Mouse (Mus musculus): ENCODE measurements around the gene Rasgrp4. TPM values are rescaled to one million over a fixed set of nuclear protein-coding genes. Genes with fewer than 3 reads are reported as not detected.

The Rasgrp4 gene
- total and polyA plus RNA-seq, 2 experiments from 2014 or later, result 0.79 to 2.2 TPM

- no peak for TF ChIP-seq CTCF (IDR thresholded peaks at IDR 0.05)
- peak; percentile 14 for DNase-seq (ENCODE audit: low spot score)
- H3K27me3 ChIP-seq (ENCODE audit: insufficient read depth, low read length), result no peaks in the 10 kb centered on the region
- H3K4me3 ChIP-seq (ENCODE audit: low read depth, low read length), result peak overlapping the region; percentile 8; the same call in 1 of the 2 replicates
- peak overlapping the region; percentile 32 for H3K4me2 ChIP-seq (ENCODE audit: low read depth, low read length, poor library complexity, severe bottlenecking)
- H3K27ac ChIP-seq (ENCODE audit: low read depth, low read length), result no peak overlapping the region
- H3K36me3 ChIP-seq (ENCODE audit: insufficient read depth, low read length), result no peaks in the 10 kb centered on the region
- 0 out of 2 replicates have a peak overlapping the region, but pooled peaks have one; percentile 24 for H3K9ac ChIP-seq (replicated peaks; ENCODE audit: low read length, poor library complexity, severe bottlenecking)
- H3K4me1 ChIP-seq (ENCODE audit: insufficient read depth, low read length), result no peaks in the 10 kb centered on the region
- peak; percentile 69 for ATAC-seq (ENCODE audit: low FRiP score)
- WGBS, result 29% methylated on average over 38 of the region's 38 CpGs
- H3K9me3 ChIP-seq (ENCODE audit: low read length), result no peaks in the 10 kb centered on the region
These were observed 25.4 kb upstream of the Rasgrp4 start for GRCm38 (mm10) chr7:29108992-29109955.

DNA sequence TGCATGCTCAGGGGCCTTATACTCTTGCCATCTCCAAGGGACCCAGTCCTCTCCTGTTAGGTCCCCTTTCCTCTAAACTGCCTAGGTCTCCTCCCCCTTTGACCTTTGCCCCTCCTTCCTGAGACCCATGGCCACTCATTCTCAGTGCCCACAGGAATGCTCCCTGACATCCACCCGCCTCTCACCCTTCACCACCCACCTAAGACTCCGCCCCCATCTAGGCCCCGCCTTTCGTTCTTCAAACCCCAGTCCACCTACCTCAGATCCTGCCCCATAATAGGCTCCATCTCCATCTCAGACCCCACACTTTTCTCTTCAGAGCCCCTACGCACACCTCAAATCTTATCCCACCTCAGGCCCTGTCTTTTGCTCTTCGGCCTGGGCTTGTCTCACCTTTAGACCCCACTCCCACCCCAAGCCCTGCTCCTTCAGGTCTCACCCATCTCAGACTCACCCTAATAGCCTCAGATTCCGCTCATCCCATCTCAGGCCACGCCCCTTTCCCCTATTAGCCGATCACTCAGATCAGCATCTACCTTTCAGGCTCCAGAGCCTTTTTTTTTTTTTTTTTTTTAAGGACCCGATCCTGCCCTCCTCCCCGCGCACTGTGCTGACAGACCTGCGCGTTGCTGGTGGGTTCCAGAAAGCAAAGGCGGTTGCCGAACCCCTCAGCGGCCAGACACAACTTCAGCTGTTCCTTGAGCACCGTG is 16.4 kb upstream of the Rasgrp4 start:
- Histone ChIP-seq H3K36me3 (ENCODE audit: insufficient read depth, low read length) (no peaks in the 10 kb centered on the region), H3K4me3 (ENCODE audit: low read depth, low read length) (no peak overlapping the region), H3K4me1 (ENCODE audit: insufficient read depth, low read length) (no peaks in the 10 kb centered on the region), H3K9ac (replicated peaks; ENCODE audit: low read length, poor library complexity, severe bottlenecking) (no peak overlapping the region), H3K9me3 (ENCODE audit: low read length) (no peaks in the 10 kb centered on the region), H3K27ac (ENCODE audit: low read depth, low read length) (no peak overlapping the region), H3K4me2 (ENCODE audit: low read depth, low read length, poor library complexity, severe bottlenecking) (no peak overlapping the region), H3K27me3 (ENCODE audit: insufficient read depth, low read length) (no peaks in the 10 kb centered on the region)
- WGBS, result 12% methylated on average over 18 of the region's 18 CpGs
- no peak for TF ChIP-seq CTCF (IDR thresholded peaks at IDR 0.05)
- DNase-seq (ENCODE audit: low spot score), result no peak
- ATAC-seq (ENCODE audit: low FRiP score), result no peak

GRCm38 (mm10) chr7:29119526-29119925 is 15.1 kb upstream of the Rasgrp4 start:
- no peaks in the 10 kb centered on the region for H3K4me1 ChIP-seq (ENCODE audit: insufficient read depth, low read length)
- no peaks in the 10 kb centered on the region for H3K27me3 ChIP-seq (ENCODE audit: insufficient read depth, low read length)
- H3K36me3 ChIP-seq (ENCODE audit: insufficient read depth, low read length), result no peaks in the 10 kb centered on the region
- H3K9ac ChIP-seq (replicated peaks; ENCODE audit: low read length, poor library complexity, severe bottlenecking), result no peak overlapping the region
- no peaks in the 10 kb centered on the region for H3K9me3 ChIP-seq (ENCODE audit: low read length)
- 91% methylated on average over 1 of the region's 1 CpGs for WGBS
- no peak overlapping the region for H3K4me3 ChIP-seq (ENCODE audit: low read depth, low read length)
- DNase-seq (ENCODE audit: low spot score), result no peak
- TF ChIP-seq CTCF (IDR thresholded peaks at IDR 0.05), result no peak
- H3K27ac ChIP-seq (ENCODE audit: low read depth, low read length), result no peak overlapping the region
- ATAC-seq (ENCODE audit: low FRiP score), result no peak
- no peak overlapping the region for H3K4me2 ChIP-seq (ENCODE audit: low read depth, low read length, poor library complexity, severe bottlenecking)

DNA sequence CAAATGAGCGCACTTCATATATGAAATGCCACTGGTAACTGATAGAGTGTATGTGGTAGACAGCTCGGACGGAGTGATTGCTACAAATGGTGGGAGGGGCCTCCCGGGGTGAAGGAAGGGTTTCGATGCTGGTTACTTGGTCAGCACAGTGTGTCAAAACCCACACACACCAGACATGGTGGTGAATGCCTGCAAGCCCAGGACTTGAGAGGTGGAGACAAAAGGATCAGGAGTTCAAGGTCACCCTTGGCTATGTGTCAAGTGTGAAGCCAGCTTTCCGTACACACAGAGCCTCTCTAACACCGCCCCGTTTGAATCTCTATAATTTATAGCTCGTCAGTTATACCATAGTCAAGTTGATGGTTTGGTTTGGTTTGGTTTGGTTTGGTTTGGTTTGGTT is 11.8 kb upstream of the Rasgrp4 start:
- WGBS, result 94% methylated on average over 9 of the region's 9 CpGs
- H3K27me3 ChIP-seq (ENCODE audit: insufficient read depth, low read length), result no peaks in the 10 kb centered on the region
- H3K4me3 ChIP-seq (ENCODE audit: low read depth, low read length), result no peak overlapping the region
- DNase-seq (ENCODE audit: low spot score) (no peak), ATAC-seq (ENCODE audit: low FRiP score) (no peak)
- H3K27ac ChIP-seq (ENCODE audit: low read depth, low read length), result no peak overlapping the region
- no peak for TF ChIP-seq CTCF (IDR thresholded peaks at IDR 0.05)
- no peaks in the 10 kb centered on the region for H3K9me3 ChIP-seq (ENCODE audit: low read length)
- H3K4me2 ChIP-seq (ENCODE audit: low read depth, low read length, poor library complexity, severe bottlenecking), result no peak overlapping the region
- no peaks in the 10 kb centered on the region for H3K36me3 ChIP-seq (ENCODE audit: insufficient read depth, low read length)
- no peak overlapping the region for H3K9ac ChIP-seq (replicated peaks; ENCODE audit: low read length, poor library complexity, severe bottlenecking)
- H3K4me1 ChIP-seq (ENCODE audit: insufficient read depth, low read length), result peaks cover 3% of the 10 kb centered on the region; the same call in 1 of the 2 replicates

- 55% methylated on average over 5 of the region's 5 CpGs for WGBS
- no peaks in the 10 kb centered on the region for H3K27me3 ChIP-seq (ENCODE audit: insufficient read depth, low read length)
- TF ChIP-seq CTCF (IDR thresholded peaks at IDR 0.05), result no peak
- H3K27ac ChIP-seq (ENCODE audit: low read depth, low read length), result no peak overlapping the region
- no peak overlapping the region for H3K4me3 ChIP-seq (ENCODE audit: low read depth, low read length)
- H3K36me3 ChIP-seq (ENCODE audit: insufficient read depth, low read length), result no peaks in the 10 kb centered on the region
- peaks cover 3% of the 10 kb centered on the region; the same call in 1 of the 2 replicates for H3K4me1 ChIP-seq (ENCODE audit: insufficient read depth, low read length)
- no peak overlapping the region for H3K4me2 ChIP-seq (ENCODE audit: low read depth, low read length, poor library complexity, severe bottlenecking)
- ATAC-seq (ENCODE audit: low FRiP score), result no peak
- no peak for DNase-seq (ENCODE audit: low spot score)
- no peak overlapping the region for H3K9ac ChIP-seq (replicated peaks; ENCODE audit: low read length, poor library complexity, severe bottlenecking)
- no peaks in the 10 kb centered on the region for H3K9me3 ChIP-seq (ENCODE audit: low read length)
These were observed 10.9 kb upstream of the Rasgrp4 start for GRCm38 (mm10) chr7:29123531-29124358.

All from midbrain, postnatal 0 days (tissue).